Mouse (Mus musculus) cortical plate, adult 2 months (tissue): ENCODE results near the gene Ugt1a8. TPM values are rescaled to one million over a fixed set of nuclear protein-coding genes. Genes with fewer than 3 reads are reported as not detected.

ENCODE experiments used
- H3K27ac ChIP-seq: fragments of 200-500 bp; 2 replicates; pipeline ENCODE4 v1.5.1; 2012; ENCODE audit warnings: low read length, control low read depth, inconsistent platforms; ENCODE audit not compliant: insufficient read depth
- H3K4me1 ChIP-seq: fragments of 200-500 bp; 2 replicates; pipeline ENCODE4 v1.6.1; 2011; ENCODE audit warnings: low read length; ENCODE audit not compliant: control insufficient read depth, insufficient read depth
- H3K4me3 ChIP-seq: fragments of 200-500 bp; 2 replicates; pipeline ENCODE4 v1.5.1; 2011; ENCODE audit warnings: mild to moderate bottlenecking, low read length, control low read depth; ENCODE audit not compliant: insufficient read depth
- CTCF ChIP-seq: fragments of 200-500 bp; IDR thresholded peaks from 2 replicates; pipeline ENCODE4 v1.5.1; 2011; ENCODE audit warnings: mild to moderate bottlenecking, control low read depth, low read length; ENCODE audit not compliant: insufficient read depth; ENCODE audit errors: extremely low read depth
- POLR2A ChIP-seq: fragments of 200-500 bp; IDR thresholded peaks from 2 replicates; pipeline ENCODE4 v1.6.1; 2011; ENCODE audit warnings: mild to moderate bottlenecking, low read length, control low read depth; ENCODE audit not compliant: insufficient read depth; ENCODE audit errors: extremely low read depth
- polyA plus RNA-seq: library from polyadenylated mRNA; depleted of rRNA; stranded (reverse); fragments of >200 nt; gene quantifications from 2 replicates; pipeline ENCODE4 v1.2.3, GENCODE M21; 2012; rRNA removed

Gene Ugt1a8
- polyA plus RNA-seq, 1 experiment: not detected

DNA sequence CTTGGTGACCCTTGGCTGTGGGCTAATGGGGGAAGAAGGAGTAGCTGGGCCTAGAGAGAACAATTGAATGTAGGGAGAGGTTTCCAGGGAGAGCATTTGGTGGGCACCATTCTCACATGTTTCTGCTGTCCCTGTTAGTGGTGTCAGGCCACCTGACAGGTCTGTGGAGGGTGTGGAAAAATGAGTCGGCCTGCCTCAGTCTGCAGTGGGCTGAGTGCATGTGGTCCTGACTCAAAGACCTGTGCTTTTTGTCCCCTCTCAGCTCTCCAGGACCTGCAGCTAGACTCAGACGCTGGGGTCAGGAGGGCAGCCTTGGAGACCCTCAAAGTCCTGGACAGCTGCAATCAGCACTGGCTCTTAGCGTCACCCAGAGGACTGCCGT is 172.0 kb downstream of the Ugt1a8 start:
- TF ChIP-seq CTCF (no peak), POLR2A (no peak)
- Histone ChIP-seq H3K27ac (no peak overlapping the region), H3K4me3 (no peak overlapping the region), H3K4me1 (no peaks in the 10 kb centered on the region)

GRCm38 (mm10) chr1:88260114-88260513 is 172.5 kb downstream of the Ugt1a8 start:
- TF ChIP-seq POLR2A (no peak), CTCF (no peak)
- no peaks in the 10 kb centered on the region for H3K4me1 ChIP-seq
- no peak overlapping the region for H3K27ac ChIP-seq
- no peak overlapping the region for H3K4me3 ChIP-seq

DNA sequence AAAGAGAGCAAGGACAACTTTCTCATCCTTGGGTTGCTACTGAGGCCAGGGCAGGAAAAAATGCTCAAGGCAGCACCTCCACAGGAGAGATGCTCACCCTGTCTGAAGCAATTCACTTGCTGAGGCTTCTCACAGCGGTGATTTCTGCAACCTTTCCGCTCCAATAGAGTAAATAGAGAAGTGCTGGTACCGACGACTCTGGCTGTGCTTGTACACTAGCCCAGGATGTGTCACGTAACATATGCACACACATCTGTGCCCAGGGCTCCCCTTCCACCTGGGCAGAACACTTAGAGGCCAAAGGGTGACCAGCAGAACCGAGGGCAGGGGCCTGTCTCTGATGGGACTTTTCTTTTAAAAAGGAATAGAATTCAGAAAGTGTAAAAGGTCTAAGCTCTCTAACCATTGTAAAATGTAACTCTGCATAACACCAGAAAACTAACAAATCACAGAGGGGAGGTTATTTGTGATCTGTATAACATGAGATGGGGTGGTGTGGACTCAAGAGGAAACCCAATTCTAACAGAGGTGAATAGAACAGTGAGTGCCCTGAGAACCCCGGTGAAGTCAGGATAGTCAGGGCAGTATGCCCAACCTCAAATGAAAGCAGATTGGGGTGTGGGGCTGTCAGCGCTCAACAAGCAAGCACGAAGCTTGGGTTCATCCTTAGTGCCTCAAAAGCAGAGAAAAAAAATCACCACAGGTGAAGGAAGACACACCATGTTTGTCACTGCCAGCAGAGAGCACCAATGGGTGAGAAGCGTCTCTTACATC is 173.2 kb downstream of the Ugt1a8 start:
- TF ChIP-seq POLR2A (no peak), CTCF (no peak)
- Histone ChIP-seq H3K4me1 (no peaks in the 10 kb centered on the region), H3K27ac (no peak overlapping the region), H3K4me3 (no peak overlapping the region)

DNA sequence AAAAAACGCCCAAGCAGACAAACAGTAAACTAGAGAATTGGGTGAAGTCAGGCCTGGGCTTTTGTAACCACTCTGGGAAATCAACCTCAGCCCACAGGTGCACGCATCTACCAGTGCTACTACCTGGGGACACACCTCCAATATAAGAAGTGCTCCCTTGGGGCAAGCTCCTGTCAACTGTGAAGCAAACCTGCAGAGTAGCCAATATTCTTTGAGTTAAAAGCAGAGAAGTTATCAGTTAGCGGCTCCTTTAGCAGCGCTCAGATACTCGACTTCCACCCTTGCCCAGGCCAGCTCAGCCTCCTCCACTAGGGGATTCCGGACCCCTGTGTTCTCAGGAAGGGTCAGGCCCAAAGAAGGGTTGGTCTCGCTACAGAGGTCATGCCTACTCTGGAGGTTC is 174.1 kb downstream of the Ugt1a8 start:
- TF ChIP-seq POLR2A (no peak), CTCF (no peak)
- Histone ChIP-seq H3K4me1 (no peaks in the 10 kb centered on the region), H3K4me3 (no peak overlapping the region), H3K27ac (no peak overlapping the region)

DNA sequence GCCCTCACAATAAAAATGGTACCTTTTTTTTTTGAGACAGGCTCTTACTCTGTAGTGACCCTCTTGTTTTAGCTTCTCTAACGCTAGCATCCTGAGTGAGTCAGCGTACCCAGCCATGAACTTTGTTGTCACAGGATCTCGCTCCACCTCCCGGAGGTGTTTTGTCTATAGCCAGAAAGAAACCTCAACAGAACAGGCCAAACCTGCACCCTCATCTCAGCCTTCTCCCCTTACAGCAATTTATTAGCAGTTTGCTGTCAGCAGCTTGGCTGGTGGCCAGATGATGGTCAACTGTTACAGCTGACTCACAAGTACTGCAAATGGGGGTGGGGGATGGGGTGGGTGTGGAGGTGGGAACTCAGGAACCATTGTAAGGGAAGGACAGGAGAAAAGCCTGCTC is 174.6 kb downstream of the Ugt1a8 start:
- TF ChIP-seq CTCF (no peak), POLR2A (no peak)
- Histone ChIP-seq H3K4me3 (no peak overlapping the region), H3K4me1 (no peaks in the 10 kb centered on the region), H3K27ac (no peak overlapping the region)

GRCm38 (mm10) chr1:88262961-88263360 is 175.3 kb downstream of the Ugt1a8 start:
- H3K4me1 ChIP-seq: no peaks in the 10 kb centered on the region
- no peak for TF ChIP-seq POLR2A
- no peak overlapping the region for H3K4me3 ChIP-seq
- H3K27ac ChIP-seq: no peak overlapping the region

- Histone ChIP-seq H3K4me1 (no peaks in the 10 kb centered on the region), H3K4me3 (no peak overlapping the region), H3K27ac (no peak overlapping the region)
- no peak for TF ChIP-seq CTCF
- TF ChIP-seq POLR2A: no peak
These were observed 176.2 kb downstream of the Ugt1a8 start for GRCm38 (mm10) chr1:88263778-88264177.

GRCm38 (mm10) chr1:88264237-88264868 is 176.7 kb downstream of the Ugt1a8 start:
- H3K27ac ChIP-seq: no peak overlapping the region
- no peak overlapping the region for H3K4me3 ChIP-seq
- H3K4me1 ChIP-seq: no peaks in the 10 kb centered on the region
- TF ChIP-seq POLR2A (no peak), CTCF (no peak)

- H3K27ac ChIP-seq: no peak overlapping the region
- TF ChIP-seq POLR2A (no peak), CTCF (no peak)
- no peaks in the 10 kb centered on the region for H3K4me1 ChIP-seq
- H3K4me3 ChIP-seq: no peak overlapping the region
These were observed 177.2 kb downstream of the Ugt1a8 start for GRCm38 (mm10) chr1:88264869-88265240.

GRCm38 (mm10) chr1:88266123-88266522 is 178.5 kb downstream of the Ugt1a8 start:
- TF ChIP-seq CTCF (no peak), POLR2A (no peak)
- H3K4me3 ChIP-seq: no peak overlapping the region
- no peaks in the 10 kb centered on the region for H3K4me1 ChIP-seq
- no peak overlapping the region for H3K27ac ChIP-seq

DNA sequence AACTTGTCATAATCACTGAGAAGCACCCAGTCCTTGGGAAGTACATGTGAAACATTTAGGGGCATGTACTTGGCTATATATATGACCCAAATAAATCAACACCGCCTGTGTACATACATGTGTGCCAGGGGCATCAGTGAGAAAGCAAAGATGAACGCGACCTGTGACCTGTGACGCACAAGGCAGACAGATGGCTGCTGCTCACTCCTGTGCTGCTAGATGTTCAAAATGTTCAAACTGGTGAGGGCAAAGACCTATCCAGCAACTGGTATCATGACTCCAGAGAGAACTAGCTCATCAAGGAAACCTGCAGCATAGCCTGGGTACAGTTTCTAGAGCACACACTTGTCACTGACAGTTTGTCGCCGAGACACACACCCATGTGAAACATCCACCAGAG is 179.9 kb downstream of the Ugt1a8 start:
- Histone ChIP-seq H3K4me1 (no peaks in the 10 kb centered on the region), H3K4me3 (no peak overlapping the region), H3K27ac (no peak overlapping the region)
- no peak for TF ChIP-seq POLR2A
- TF ChIP-seq CTCF: no peak

- TF ChIP-seq POLR2A: no peak
- TF ChIP-seq CTCF: no peak
- Histone ChIP-seq H3K4me1 (no peaks in the 10 kb centered on the region), H3K27ac (no peak overlapping the region), H3K4me3 (no peak overlapping the region)
These were observed 180.5 kb downstream of the Ugt1a8 start for GRCm38 (mm10) chr1:88268070-88268469.

Other genes with a start within 250 kb of the Ugt1a8 start
- 53.3 and 61.4 TPM in 2 replicates for gene Dgkd, start 234.5 kb upstream of the Ugt1a8 start, polyA plus RNA-seq
- 17.7 TPM in 2 replicates for gene Usp40, start 79.3 kb upstream of the Ugt1a8 start, polyA plus RNA-seq
- not detected in 2 replicates for gene Ugt1a10, start 32.4 kb upstream of the Ugt1a8 start, polyA plus RNA-seq
- gene Ugt1a9, start 17.0 kb upstream of the Ugt1a8 start, polyA plus RNA-seq: not detected in 2 replicates
- 1.3 and 1.4 TPM in 2 replicates for gene Ugt1a7c, start 7.2 kb downstream of the Ugt1a8 start, polyA plus RNA-seq
- 0.13 TPM in 1 of 2 replicates, not detected in the other for gene Ugt1a6b, start 15.4 kb downstream of the Ugt1a8 start, polyA plus RNA-seq
- gene Ugt1a6a, start 47.0 kb downstream of the Ugt1a8 start, polyA plus RNA-seq: 3.5 and 4.1 TPM in 2 replicates
- gene Ugt1a5, start 78.2 kb downstream of the Ugt1a8 start, polyA plus RNA-seq: not detected in 2 replicates
- not detected in 2 replicates for gene Ugt1a2, start 112.8 kb downstream of the Ugt1a8 start, polyA plus RNA-seq
- 1.6 and 2.1 TPM in 2 replicates for gene Dnajb3, start 118.0 kb downstream of the Ugt1a8 start, polyA plus RNA-seq
- 0.06 and 0.08 TPM in 2 replicates for gene Ugt1a1, start 124.1 kb downstream of the Ugt1a8 start, polyA plus RNA-seq
- 0.02 TPM in 1 of 2 replicates, not detected in the other for gene Mroh2a, start 139.2 kb downstream of the Ugt1a8 start, polyA plus RNA-seq
- 60.9 and 61.0 TPM in 2 replicates for gene Hjurp, start 189.8 kb downstream of the Ugt1a8 start, polyA plus RNA-seq
- 0.02 and 0.04 TPM in 2 replicates for gene Trpm8, start 189.8 kb downstream of the Ugt1a8 start, polyA plus RNA-seq